Mouse (Mus musculus): Measurements from ENCODE around the gene Vrk2. TPM values are rescaled to one million over a fixed set of nuclear protein-coding genes. Genes with fewer than 3 reads are reported as not detected.

Gene Vrk2
- polyA plus RNA-seq, 1 experiment, result 2.0 TPM

DNA sequence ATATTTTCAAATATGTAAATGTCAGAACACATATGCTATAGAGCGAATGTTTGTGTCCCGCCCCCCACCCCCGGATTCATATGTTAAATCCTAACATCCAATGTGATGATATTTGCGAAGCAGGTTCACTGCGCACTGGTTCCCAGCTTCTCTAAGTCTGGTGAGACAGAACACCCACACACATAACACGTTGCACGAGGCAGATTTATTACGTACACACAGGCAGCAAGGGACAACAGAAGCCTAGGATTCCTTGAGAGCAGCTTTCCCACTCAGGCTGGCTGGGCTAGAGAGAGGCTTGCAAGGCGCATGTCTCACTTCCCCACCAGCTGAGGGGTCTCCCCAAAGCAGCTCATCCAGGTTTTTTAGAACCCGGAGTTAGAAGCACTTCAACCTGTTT, 15.0 kb upstream of the Vrk2 start:
- no peaks in the 10 kb centered on the region for H3K36me3 ChIP-seq (ENCODE audit: control insufficient read depth, insufficient read depth, low read length)
- H3K27me3 ChIP-seq (replicated peaks; ENCODE audit: control insufficient read depth, insufficient read depth, low read length), result no peaks in the 10 kb centered on the region

GRCm38 (mm10) chr11:26604061-26604655, 10.4 kb upstream of the Vrk2 start:
- 97% methylated on average over 1 of the region's 1 CpGs for WGBS

More for the DNA sequence above, 15.0 kb upstream of the Vrk2 start:
- 58% methylated on average over 10 of the region's 10 CpGs for WGBS
- Histone ChIP-seq H3K27ac (ENCODE audit: insufficient read depth, low read depth, low read length) (no peak overlapping the region), H3K4me3 (ENCODE audit: insufficient read depth, low read depth, low read length) (no peak overlapping the region), H3K4me1 (ENCODE audit: control insufficient read depth, insufficient read depth, low read length) (no peaks in the 10 kb centered on the region)
- DNase-seq, result no peak
- TF ChIP-seq POLR2A (IDR thresholded peaks at IDR 0.05; ENCODE audit: low read depth, low read length) (no peak), CTCF (conservative IDR thresholded peaks at IDR 0.05; ENCODE audit: insufficient read depth, insufficient read length, low read depth, low read length) (no peak)

GRCm38 (mm10) chr11:26601571-26602175, 7.9 kb upstream of the Vrk2 start:
- no peak for DNase-seq
- no peak for TF ChIP-seq POLR2A (IDR thresholded peaks at IDR 0.05; ENCODE audit: low read depth, low read length)
- TF ChIP-seq CTCF (conservative IDR thresholded peaks at IDR 0.05; ENCODE audit: insufficient read depth, insufficient read length, low read depth, low read length), result no peak
- no peak overlapping the region for H3K27ac ChIP-seq (ENCODE audit: insufficient read depth, low read depth, low read length)
- H3K4me1 ChIP-seq (ENCODE audit: control insufficient read depth, insufficient read depth, low read length), result no peaks in the 10 kb centered on the region
- no peaks in the 10 kb centered on the region for H3K36me3 ChIP-seq (ENCODE audit: control insufficient read depth, insufficient read depth, low read length)
- no peaks in the 10 kb centered on the region for H3K27me3 ChIP-seq (replicated peaks; ENCODE audit: control insufficient read depth, insufficient read depth, low read length)
- WGBS, result 83% methylated on average over 2 of the region's 2 CpGs
- H3K4me3 ChIP-seq (ENCODE audit: insufficient read depth, low read depth, low read length), result no peak overlapping the region

More at GRCm38 (mm10) chr11:26604061-26604655, 10.4 kb upstream of the Vrk2 start:
- Histone ChIP-seq H3K27me3 (replicated peaks; ENCODE audit: control insufficient read depth, insufficient read depth, low read length) (no peaks in the 10 kb centered on the region), H3K4me1 (ENCODE audit: control insufficient read depth, insufficient read depth, low read length) (no peaks in the 10 kb centered on the region), H3K27ac (ENCODE audit: insufficient read depth, low read depth, low read length) (no peak overlapping the region), H3K36me3 (ENCODE audit: control insufficient read depth, insufficient read depth, low read length) (no peaks in the 10 kb centered on the region), H3K4me3 (ENCODE audit: insufficient read depth, low read depth, low read length) (no peak overlapping the region)
- DNase-seq, result no peak
- no peak for TF ChIP-seq CTCF (conservative IDR thresholded peaks at IDR 0.05; ENCODE audit: insufficient read depth, insufficient read length, low read depth, low read length)
- no peak for TF ChIP-seq POLR2A (IDR thresholded peaks at IDR 0.05; ENCODE audit: low read depth, low read length)

GRCm38 (mm10) chr11:26600692-26601091, 6.9 kb upstream of the Vrk2 start:
- no peaks in the 10 kb centered on the region for H3K36me3 ChIP-seq (ENCODE audit: control insufficient read depth, insufficient read depth, low read length)
- TF ChIP-seq CTCF (conservative IDR thresholded peaks at IDR 0.05; ENCODE audit: insufficient read depth, insufficient read length, low read depth, low read length) (no peak), POLR2A (IDR thresholded peaks at IDR 0.05; ENCODE audit: low read depth, low read length) (no peak)
- H3K4me1 ChIP-seq (ENCODE audit: control insufficient read depth, insufficient read depth, low read length), result no peaks in the 10 kb centered on the region
- no peak for DNase-seq
- no peak overlapping the region for H3K27ac ChIP-seq (ENCODE audit: insufficient read depth, low read depth, low read length)
- no peak overlapping the region for H3K4me3 ChIP-seq (ENCODE audit: insufficient read depth, low read depth, low read length)
- WGBS, result 78% methylated on average over 4 of the region's 4 CpGs
- H3K27me3 ChIP-seq (replicated peaks; ENCODE audit: control insufficient read depth, insufficient read depth, low read length), result no peaks in the 10 kb centered on the region

DNA sequence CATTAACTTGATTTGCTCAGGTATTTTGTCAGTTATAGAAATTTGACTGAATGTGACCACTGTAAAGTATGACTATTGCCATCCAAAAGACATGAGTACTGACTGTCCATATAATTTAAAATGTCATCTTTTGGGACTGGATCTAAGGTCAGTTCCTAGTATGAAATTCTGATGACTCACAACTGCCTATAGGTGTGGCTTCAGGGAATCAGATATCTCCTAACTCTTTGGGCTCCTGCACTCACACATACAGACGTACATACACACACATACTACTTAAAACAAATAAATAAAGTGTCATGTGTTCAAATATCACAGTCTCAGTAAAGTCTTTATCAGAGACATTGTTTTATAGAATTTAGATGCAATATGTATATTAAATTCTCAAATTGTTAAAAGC, 5.1 kb upstream of the Vrk2 start:
- no peak overlapping the region for H3K4me3 ChIP-seq (ENCODE audit: insufficient read depth, low read depth, low read length)
- no peaks in the 10 kb centered on the region for H3K27me3 ChIP-seq (replicated peaks; ENCODE audit: control insufficient read depth, insufficient read depth, low read length)
- no peaks in the 10 kb centered on the region for H3K36me3 ChIP-seq (ENCODE audit: control insufficient read depth, insufficient read depth, low read length)
- DNase-seq, result no peak
- 0 out of 2 replicates have a peak, but pooled peaks cover under 1% of the 10 kb centered on the region for H3K4me1 ChIP-seq (ENCODE audit: control insufficient read depth, insufficient read depth, low read length)
- no peak overlapping the region for H3K27ac ChIP-seq (ENCODE audit: insufficient read depth, low read depth, low read length)
- no peak for TF ChIP-seq POLR2A (IDR thresholded peaks at IDR 0.05; ENCODE audit: low read depth, low read length)
- TF ChIP-seq CTCF (conservative IDR thresholded peaks at IDR 0.05; ENCODE audit: insufficient read depth, insufficient read length, low read depth, low read length), result no peak
- 67% methylated on average over 1 of the region's 1 CpGs for WGBS

GRCm38 (mm10) chr11:26597761-26598160, 4.0 kb upstream of the Vrk2 start:
- Histone ChIP-seq H3K4me3 (ENCODE audit: insufficient read depth, low read depth, low read length) (no peak overlapping the region), H3K27me3 (replicated peaks; ENCODE audit: control insufficient read depth, insufficient read depth, low read length) (no peaks in the 10 kb centered on the region), H3K27ac (ENCODE audit: insufficient read depth, low read depth, low read length) (no peak overlapping the region), H3K36me3 (ENCODE audit: control insufficient read depth, insufficient read depth, low read length) (no peaks in the 10 kb centered on the region), H3K4me1 (ENCODE audit: control insufficient read depth, insufficient read depth, low read length) (0 out of 2 replicates have a peak, but pooled peaks cover 3% of the 10 kb centered on the region)
- TF ChIP-seq POLR2A (IDR thresholded peaks at IDR 0.05; ENCODE audit: low read depth, low read length) (no peak), CTCF (conservative IDR thresholded peaks at IDR 0.05; ENCODE audit: insufficient read depth, insufficient read length, low read depth, low read length) (no peak)
- 69% methylated on average over 6 of the region's 6 CpGs for WGBS
- no peak for DNase-seq

GRCm38 (mm10) chr11:26597145-26597544, 3.3 kb upstream of the Vrk2 start:
- no peak for DNase-seq
- peaks cover 5% of the 10 kb centered on the region; the same call in 1 of the 2 replicates for H3K4me1 ChIP-seq (ENCODE audit: control insufficient read depth, insufficient read depth, low read length)

More at GRCm38 (mm10) chr11:26597145-26597544, 3.3 kb upstream of the Vrk2 start:
- Histone ChIP-seq H3K27ac (ENCODE audit: insufficient read depth, low read depth, low read length) (no peak overlapping the region), H3K4me3 (ENCODE audit: insufficient read depth, low read depth, low read length) (no peak overlapping the region), H3K27me3 (replicated peaks; ENCODE audit: control insufficient read depth, insufficient read depth, low read length) (no peaks in the 10 kb centered on the region), H3K36me3 (ENCODE audit: control insufficient read depth, insufficient read depth, low read length) (no peaks in the 10 kb centered on the region)
- WGBS, result 61% methylated on average over 6 of the region's 6 CpGs
- no peak for TF ChIP-seq POLR2A (IDR thresholded peaks at IDR 0.05; ENCODE audit: low read depth, low read length)
- TF ChIP-seq CTCF (conservative IDR thresholded peaks at IDR 0.05; ENCODE audit: insufficient read depth, insufficient read length, low read depth, low read length), result no peak
